Mouse (Mus musculus): ENCODE measurements at regions not wholly inside any gene's neighbourhood (a gene's known extent, or its start where the extent isn't known, plus 50 kb on each side); places are given as distances from the start of the nearest gene placed in this dataset.

DNA sequence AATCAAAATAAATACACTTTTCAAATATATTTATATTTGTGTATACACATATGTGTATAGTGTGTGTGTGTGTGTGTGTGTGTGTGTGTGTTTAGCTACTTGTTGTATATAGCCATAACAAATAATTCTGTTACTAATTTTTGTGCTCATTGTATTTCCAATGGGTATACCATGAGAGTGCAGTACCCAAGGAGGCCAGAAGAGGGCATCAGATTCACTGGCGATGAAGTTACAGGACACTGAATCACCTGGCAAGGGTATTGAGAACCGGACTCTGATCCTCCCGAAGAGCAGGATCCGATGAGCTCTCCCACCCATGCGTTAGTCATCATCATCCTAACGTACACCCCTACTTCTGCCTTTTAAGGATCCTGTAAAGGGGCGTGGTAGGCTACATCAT is 249.3 kb upstream of the Rpl38 start:
- DNase-seq, result no peak

DNA sequence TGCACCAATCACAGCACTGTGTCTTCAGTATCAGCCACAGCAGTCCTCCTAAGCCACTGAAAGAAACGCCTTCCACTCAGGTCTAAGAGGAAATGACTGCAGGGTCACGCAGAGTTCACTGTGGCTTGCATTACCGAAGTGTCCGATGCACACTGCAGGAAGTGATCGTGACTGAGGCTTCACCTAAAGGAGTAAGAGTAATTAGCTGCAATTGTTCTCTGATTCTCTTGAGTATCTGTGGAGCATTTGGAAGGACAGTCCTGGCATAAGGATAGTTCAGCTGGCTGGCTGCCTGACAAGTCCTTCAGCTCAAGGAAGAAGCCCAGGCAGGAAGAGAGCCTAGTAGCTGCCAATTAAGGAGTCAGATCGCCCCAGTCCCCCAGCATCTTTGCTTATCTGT is 252.2 kb upstream of the Rpl38 start:
- no peak for DNase-seq

DNA sequence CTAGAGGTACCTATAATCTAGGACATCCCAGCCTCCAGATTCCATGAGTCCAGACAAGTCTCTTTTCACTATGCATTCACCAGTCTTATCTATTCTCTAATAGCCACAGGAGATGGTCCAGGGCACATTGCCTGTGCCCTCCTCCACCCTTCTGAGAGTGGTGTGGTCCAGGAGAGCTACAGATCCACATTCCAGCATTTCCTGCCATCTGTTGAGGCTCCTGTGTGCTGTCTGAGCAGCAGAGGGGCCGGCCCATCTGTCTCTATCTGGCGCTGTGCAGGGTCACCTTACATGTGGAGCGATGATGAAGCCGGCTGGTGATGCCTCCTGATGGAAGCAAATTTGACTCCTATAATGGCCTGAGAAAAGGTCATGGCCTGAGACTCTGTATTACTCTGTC is 263.9 kb upstream of the Rpl38 start:
- no peak for DNase-seq

DNA sequence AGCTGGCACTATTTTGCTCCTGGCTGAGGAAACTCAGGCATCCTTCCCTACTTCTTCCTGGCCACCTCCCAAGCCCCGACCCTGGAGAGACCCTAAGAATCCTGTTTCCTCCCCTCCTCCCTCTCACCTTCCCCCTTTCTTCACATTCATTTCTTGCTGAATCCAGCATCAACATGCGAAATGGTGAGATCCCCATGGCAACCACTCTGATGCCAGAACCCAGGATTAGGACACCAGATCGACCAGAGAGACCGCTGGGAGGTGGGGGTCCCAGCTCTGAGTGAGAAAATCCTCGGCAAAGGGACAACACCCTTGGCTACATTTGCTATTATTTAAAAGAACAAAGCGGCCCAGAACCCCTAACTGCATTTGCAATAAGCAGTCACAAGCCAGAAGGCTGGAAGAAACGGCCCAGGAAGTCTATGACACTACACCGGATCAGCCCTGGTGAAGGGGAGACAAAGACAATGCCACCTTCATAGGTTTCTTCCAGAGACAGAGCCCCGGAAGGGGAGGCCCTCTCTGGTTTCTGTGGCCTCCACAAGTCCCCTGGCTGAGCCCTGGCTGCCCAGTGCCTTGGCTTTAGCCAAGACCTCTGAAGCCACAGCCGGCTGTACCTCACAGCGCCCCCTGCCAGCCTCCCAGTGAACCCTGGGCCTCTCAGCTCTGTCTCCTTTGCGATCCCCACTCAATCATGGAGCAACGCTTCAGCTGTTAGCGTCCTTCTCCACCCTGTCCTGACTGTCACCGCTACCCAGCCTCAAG is 265.6 kb upstream of the Rpl38 start:
- DNase-seq, result no peak

DNA sequence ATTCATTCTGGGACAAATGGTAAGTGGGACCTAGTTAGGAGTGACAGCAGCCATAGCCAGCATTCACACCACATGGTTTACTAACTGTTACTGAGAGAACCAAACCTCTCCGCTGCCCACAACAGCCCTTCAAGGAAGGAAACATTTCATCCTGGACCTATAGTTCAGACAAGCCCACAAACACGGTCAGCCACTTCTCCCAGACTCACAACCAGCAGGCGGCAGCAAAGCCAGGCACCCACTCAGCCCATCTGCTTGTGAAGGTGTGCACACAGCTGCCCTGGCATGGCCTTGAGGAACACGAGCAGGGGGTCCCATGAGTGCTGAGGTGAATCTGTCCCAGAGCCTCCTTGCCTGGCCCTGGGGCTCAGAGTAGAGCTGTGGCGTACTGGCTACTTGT is 267.6 kb upstream of the Rpl38 start:
- DNase-seq, result no peak

DNA sequence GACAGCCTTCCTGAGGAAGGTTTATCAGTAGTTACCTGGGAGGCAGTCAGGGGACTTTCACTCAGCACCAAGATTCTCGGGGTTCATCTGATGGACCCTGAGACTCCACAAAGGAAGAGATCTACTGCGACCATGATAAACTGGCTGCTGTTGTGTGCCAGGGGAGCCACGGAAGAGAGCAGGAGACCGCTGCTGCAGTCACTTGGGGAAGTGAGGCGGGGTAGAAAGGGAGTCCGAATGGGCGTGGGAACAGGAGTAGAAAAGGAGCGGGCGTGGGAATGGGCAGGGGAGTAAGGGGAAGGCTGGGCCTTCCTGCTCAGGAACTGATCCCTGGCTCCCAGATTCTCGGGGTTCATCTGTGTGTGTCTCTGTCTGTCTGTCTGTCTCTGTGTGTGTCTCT is 276.2 kb upstream of the Rpl38 start:
- no peak for DNase-seq

DNA sequence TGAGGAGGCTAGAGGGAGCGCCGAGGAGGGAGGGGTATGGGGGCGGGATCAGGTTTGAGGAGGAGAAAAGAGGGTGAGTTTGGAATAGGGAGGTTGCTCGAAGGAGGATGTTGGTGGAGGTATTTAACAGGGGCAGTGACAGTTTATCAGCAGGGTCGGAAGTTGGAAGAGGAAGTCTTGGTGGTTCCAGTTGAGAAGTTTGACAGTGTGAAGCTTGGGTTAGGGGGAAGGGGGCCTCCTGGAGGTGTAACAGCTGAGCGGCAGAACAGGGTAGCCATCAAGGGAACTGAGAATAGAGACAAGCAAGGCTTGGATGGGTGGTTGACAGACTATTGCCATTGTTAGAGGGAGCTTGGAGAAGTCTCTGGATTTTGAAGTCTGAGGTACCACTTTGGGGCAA is 276.8 kb upstream of the Rpl38 start:
- no peak for DNase-seq

DNA sequence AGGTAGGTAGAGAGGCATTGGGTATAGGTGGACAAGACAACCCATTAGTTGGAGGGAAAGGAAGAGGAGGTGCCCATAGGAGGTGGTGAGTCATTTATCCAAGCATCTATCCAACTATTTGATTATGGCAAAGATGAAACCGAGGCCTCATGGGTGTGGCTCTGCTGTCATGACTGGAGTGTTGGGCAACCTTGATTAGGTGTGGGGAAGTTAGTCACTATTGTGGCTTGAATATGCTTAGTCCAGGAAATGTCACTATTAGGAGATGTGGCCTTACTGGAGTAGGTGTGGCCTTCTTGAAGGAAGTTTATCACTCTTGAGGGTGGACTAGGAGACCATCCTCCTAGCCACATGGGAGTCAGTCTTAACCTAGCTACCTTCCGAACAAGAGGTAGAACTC is 281.2 kb upstream of the Rpl38 start:
- no peak for DNase-seq

DNA sequence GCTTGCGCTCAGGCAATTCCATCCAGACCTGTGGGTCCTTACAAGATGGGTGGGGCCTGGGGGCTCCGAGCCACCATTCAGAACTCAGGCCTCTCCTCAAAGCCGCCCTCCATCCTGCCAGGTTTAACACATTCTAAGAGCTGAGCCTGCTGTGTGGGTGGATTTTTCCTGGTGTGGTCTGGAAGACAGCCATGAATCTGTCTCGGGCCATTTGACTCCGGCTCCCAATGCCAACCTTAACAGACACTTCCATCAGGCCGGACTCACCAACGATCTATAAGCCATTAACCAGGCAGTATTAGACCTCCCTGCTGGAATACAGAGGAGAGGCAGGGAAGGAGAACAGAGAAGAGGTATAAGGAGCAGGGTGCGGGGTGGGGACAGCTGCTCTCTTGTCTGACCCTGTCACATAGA is 288.9 kb upstream of the Rpl38 start:
- no peak for DNase-seq

DNA sequence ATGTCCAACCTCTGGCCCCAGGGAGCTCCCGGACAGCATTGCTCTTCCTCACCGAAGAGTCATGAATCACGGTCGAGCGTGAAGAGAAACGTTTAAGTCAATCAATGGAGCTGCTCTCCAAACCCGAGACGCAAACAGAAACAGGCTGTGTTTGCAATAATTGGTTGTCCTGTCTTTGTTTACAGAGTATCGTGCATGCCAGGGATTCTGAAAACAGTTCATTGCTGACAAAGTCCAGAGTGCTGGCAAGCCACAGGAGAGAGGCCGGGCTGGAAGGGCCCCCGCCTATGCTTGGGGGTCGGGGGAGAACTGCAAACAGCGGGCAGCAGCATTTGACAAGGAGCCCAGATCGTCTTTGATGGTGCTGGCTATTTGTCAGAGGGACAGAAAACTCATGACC is 292.4 kb upstream of the Rpl38 start:
- DNase-seq, result no peak

DNA sequence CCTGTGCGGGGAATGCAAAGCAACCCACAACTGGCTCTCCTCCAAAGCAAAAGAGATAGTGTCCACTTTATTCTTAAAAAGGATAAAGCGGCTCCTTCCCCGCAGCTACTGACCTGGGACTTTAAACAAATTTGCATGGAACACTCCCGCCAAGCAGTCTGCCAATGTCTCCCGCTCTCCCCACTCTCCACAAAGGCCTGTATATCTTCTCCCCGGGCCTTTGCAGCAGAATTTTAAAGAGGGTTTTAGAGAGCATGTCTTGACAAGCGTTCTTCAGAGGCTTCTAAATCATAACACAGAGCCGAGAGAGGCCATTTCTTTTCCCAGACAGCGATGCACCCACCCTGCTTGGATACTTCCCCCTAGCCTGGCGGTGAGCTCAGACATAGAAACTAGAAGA is 297.6 kb upstream of the Rpl38 start:
- DNase-seq, result no peak

DNA sequence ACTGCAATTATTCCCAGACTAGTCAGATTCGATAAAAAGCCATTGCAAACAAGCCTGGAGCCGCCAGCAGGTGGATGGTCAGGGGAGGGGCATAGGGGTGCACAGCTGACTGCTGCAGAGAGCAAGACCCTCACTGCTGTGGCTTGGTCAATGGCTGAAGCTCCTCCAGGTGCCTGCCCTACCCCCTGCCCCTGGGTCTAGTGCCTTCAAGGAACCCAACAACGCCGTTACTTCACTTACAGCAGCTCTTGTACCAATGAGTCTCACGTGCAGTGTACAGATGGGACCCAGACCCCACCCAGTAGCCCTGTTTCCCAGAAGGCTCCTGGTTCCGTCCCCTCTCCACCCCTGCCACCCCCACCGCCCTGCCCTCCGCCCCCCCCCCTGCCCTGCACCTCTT is 300.5 kb upstream of the Rpl38 start:
- no peak for DNase-seq

DNA sequence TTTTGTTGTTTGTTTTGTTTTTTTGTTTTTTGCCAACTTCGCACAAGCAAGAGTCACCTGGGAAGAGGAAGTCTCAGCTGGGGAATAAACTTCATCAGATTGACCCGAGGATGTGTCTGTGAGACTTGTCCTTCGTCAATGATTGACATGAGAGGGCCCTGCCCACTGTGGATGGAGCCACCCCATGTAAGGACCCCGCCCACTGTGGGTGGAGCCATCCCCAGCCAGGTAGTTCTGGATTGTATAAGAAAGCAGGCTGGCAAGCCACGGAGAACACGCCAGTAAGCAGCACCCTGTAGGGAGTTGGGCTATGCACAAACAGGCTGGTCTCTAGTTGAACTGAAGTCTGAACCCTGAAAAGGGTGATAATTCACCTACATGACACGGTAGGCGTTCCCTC is 294.1 kb upstream of the Sdk2 start:
- DNase-seq, result no peak

DNA sequence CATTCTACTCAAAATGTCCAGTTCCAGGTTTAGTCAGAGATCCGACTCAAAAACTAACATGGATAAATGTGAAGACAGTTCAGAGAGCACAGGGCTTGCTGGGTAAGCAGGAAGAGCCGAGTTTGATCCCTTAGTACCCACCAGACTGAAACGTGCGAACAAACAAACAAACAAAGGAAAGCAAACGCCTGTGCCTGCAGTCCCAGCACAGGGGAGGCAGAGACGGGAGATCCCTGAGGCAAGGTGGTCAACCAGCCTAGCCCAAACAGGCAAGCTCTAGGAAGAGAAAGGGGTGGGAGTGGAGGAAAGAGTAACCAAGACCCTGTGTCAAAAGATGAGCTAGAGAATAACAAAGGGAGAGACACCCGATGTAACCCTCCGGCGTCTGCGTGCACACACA is 293.5 kb upstream of the Sdk2 start:
- DNase-seq, result no peak

DNA sequence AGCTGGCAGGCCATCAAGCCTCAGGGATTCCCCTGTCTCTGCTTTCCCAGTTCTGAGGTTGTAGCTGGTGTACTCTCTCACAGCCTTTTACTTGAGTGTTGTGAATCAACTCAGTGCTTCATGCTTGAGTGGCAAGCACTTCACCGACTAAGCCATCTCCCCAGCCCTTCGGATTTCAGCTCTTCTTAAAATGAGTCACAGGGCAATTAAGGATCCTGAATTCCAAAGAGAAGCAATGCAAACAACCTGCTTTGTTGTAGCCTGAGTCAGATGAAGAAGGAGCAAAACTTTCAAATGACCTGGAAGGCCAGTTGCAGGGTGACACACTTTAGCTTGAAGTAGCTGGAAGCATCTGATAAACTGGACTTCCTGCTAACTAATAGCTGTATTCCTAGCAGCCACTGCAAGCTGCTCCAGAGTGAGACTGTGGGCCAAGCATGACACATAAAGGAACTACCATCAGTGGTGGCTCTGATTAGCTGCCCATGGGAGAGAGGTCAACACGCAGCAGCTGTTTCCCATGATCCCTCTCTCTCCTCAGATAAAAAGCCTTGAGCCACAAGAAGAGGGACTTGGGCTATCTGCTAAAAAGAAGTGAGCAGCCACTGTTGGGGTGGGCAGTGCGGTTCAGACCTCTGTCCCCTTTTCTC is 285.4 kb upstream of the Sdk2 start:
- DNase-seq, result no peak

DNA sequence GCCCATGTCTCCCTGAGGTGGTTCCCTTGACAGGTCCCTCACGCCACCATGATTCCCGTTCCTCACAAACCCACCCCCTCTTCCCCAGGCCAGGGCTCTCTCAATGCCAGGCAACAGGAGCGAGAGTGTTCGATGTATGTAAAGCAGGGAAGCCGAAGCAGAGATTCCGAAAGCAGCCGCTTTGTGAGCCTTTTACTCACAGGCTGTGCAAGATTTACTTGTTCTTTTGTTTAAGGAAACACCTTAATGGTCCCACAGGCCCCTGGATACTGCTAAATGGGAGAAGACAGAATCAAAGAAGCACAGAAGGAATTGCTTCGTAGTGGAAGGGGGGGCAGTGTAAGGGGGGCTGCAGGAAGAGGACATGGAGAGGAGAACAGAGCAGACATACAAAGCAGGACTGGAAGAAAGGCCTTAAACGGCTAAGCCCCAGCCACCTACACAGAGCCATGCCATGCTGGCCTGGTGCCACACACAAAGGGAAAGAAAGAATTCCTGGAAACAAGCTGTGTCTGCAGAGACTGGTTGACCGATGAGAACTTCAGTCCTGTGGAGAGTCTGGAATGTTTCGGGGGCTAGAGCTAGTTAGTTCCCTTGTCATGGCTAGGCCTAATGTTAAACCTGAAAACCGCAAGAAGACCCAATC is 270.1 kb upstream of the Sdk2 start:
- DNase-seq, result no peak

DNA sequence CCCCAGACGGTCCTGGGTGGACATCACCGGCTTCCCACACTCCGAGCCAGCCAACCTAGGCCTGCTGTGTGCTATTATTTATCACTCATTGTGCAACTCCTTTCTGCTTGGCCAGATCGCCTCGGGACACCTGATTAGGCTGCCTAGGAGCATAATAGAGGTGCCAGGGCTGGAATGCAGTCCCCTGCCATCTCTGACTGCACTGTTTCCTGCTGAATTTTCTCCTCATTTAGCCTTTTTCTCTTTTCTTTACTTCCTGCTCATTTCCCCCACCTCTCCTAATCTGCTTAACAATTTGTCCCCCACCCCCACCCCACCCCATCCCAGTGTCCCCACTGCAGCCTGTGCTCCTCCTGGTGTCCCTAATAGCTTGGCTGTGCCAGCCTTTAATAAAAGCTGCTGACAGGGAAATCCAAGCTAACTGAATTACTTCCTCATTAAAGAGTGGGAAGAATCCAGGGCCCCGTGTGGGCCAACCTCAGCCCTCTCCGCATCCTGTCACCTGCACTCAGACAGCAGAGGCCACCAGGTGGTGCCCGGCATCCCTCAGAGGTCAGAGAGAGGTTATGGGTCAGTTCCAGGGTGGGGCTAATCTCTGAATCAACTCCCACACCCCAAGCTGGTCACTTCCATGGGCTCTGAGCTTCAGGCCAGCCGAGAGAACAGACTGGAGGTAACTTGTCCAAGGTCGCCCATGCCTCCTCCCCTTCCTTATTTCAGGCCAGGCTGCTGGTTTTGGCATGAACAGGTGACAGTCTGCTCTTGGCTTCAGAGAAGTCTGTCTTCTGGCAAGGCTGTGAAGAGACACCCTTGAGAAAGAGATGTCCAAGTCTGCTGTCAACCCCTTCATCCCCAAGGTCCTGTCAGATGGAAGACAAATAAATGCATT is 269.3 kb upstream of the Sdk2 start:
- DNase-seq, result no peak

DNA sequence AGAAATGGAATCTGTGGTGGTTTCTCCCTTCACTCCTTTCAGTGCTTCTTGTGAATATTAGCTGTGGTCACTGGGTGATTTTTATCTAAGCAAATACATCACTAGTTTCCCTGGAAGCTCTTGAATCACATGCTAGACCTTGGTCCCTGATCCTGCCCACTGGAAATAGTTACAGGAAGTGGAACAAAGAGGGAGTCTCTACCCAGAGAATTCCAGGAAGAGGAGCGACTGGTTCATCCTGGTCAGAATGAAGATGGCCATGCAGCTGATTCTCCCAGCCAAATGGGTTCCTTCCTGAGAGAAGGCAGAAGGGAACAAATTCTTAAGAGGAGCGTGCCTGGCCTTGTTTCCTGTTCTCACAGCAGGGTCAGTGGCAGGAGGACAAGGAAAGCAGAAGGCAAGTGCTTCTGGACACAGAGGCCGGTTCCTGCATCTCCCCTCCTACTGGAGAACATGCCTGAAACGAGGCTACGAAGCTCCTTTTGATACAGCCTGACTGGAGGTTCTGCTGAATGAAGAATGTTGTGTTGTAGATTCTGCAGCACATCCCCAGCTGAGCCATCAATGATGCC is 264.8 kb upstream of the Sdk2 start:
- DNase-seq, result no peak

DNA sequence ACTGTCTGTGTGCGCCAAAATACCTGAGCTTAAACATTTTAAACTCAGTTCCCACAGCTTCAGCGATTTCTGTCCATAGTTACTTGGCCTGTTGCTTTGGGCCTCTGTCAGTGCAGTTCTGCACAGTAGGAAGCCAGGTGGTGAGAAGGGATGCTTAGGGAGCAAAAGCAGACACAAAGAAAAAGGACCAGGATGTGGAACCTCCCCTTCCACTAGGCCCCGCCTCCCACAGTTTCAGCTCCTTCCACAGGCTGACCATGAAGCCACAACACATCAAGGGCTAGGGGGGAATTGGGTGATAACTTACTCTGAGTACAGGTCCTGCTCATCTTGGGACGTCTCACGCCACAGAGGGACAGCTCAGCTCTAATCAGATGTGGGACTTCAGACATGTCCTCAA is 263.5 kb upstream of the Sdk2 start:
- DNase-seq, result no peak

DNA sequence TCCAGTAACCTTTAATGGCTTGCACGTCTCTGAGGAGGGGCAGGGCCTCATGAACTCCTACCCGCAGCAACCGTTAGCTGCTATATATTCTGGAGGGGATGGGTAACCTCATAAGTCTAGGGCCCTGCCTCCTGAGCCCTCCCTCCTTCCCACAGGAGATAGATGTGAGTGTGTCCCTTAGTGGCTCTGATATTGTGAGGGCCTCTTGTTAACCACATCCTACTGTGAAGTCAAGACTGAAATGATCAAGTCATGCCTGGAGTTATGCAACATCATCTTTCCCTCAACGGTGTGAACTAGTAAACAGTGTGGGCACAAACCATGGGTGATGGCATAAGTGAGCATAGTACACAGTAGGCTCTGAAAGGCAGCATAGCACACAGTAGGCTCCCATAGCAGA is 255.8 kb upstream of the Sdk2 start:
- no peak for DNase-seq

DNA sequence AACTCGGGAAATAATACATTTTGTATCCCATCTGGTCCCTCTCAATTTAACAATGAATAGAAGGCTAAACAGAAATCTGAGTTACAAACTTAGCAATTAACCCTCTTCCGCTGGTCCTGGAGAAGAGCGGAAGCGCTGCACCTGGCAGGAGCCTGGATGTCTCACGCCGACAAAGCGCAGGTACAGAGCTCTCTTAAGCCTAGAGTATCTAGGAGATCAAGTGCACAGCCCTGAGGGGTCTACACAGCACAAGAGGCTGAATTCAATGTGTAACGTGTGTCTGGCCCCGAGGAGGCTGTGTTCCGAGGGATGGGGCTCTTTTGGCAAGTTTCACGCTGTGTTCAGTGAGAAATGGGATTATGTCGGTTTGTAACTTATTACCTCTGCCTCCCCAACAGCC is 255.1 kb upstream of the Sdk2 start:
- no peak for DNase-seq

DNA sequence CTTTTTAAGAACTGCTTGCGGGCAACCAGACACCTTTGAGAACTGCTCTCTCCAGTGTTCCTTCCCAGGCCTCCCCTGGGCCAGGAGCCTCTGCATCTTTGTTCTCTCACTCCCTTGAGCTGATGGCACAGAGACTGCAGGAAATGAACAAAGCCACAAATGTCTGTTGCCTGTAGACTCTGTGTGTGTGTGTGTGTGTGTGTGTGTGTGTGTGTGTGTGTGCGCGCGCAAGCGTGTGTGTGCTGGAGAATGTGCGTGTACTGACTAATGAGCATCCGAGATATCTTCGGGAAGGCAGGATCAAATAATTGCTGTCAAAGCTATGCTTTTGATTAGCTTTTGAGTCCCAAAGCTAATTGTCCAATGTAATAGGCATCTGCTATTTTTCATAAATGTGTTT is 254.7 kb upstream of the Sdk2 start:
- no peak for DNase-seq

DNA sequence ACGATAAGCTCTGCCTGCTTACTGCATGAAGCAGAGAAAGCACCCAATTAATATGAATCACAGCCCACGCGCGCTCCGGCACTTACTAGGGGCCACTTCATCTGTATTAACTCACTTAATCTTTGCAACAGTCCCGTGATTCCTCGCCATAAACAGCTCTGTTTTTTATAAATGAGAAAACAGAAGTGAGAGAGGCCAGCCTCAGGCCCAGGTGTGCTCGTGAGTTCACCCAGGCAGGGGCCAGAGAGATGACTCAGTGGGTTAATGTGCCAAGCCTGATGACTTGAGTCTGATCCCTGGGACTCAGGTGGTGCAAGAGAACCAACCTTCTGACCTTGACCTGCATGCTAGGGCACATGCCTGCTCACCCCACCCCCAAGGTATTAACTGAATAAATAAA is 248.4 kb upstream of the Sdk2 start:
- no peak for DNase-seq

Measured in right cerebral cortex, postnatal 25 days (tissue).